Mouse (Mus musculus): ENCODE data around the gene Unc5c. TPM values are rescaled to one million over a fixed set of nuclear protein-coding genes. Genes with fewer than 3 reads are reported as not detected.

The Unc5c gene
- total and polyA plus RNA-seq, 3 experiments: not detected

DNA sequence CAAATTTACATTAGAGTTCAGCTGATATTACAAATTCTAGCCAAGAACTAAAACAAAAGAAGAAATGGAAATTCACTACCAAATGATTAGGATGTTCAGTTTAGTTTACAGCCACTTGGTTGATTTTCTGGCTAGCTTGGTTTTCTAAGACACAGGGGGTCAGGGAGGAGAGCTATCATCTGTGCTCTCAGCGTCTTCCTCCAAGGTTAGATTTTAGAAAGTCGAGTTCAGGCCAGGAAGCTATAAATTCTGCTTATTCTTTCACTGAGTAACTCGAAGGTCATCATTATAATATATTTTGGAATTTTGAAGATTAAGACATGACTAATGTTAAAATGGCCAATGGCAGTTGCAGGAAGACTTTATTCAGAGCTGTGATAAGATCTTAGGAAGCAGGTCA lies 131.4 kb downstream of the Unc5c start:
- Histone ChIP-seq H3K4me2 (ENCODE audit: insufficient read depth, low read depth, poor library complexity, severe bottlenecking) (no peak overlapping the region), H3K79me2 (replicated peaks; ENCODE audit: control insufficient read depth, extremely low read depth, insufficient read depth, poor library complexity, severe bottlenecking) (no peaks in the 10 kb centered on the region), H3K9me3 (replicated peaks; ENCODE audit: low read length) (no peaks in the 10 kb centered on the region), H3K36me3 (replicated peaks in 1 of 2; ENCODE audit: control insufficient read depth in 1 of 2, insufficient read depth in 1 of 2, low read length in 1 of 2) (no peaks in the 10 kb centered on the region), H3K4me3 (replicated peaks in 1 of 3; ENCODE audit: low read depth in 2 of 3, low read length in 2 of 3, poor library complexity in 1 of 3) (no peak overlapping the region), H3K9ac (ENCODE audit: insufficient read depth, low read depth) (no peak overlapping the region), H3K27me3 (replicated peaks) (no peaks in the 10 kb centered on the region), H3K4me1 (ENCODE audit: control insufficient read depth in 1 of 2, insufficient read depth in 2 of 2) (no peaks in the 10 kb centered on the region), H3K27ac (ENCODE audit: insufficient read depth, low read depth) (no peak overlapping the region)
- dilution Hi-C loops (cut with MboI; ENCODE audit: extremely low pct_ligation_motif_present, extremely low pct_unique_long_range_greater_than_20kb, low sequenced_read_pairs) (no loop called here), in situ Hi-C loops (cut with MboI; ENCODE audit: low pct_ligation_motif_present, low pct_unique_long_range_greater_than_20kb, low sequenced_read_pairs) (no loop called here)
- no peak for DNase-seq (ENCODE audit: extremely low read depth)
- TF ChIP-seq POLR2AphosphoS2 (IDR thresholded peaks at IDR 0.05; ENCODE audit: low read depth, low read length) (no peak), UBTF (IDR thresholded peaks at IDR 0.05; ENCODE audit: low read depth, low read length) (no peak), TCF12 (IDR thresholded peaks at IDR 0.05; ENCODE audit: low read depth, low read length) (no peak), PAX5 (IDR thresholded peaks at IDR 0.05; ENCODE audit: low read length) (no peak), ZC3H11A (IDR thresholded peaks at IDR 0.05; ENCODE audit: low read depth, low read length) (no peak), MXI1 (IDR thresholded peaks at IDR 0.05; ENCODE audit: low read depth, low read length) (no peak), MAZ (IDR thresholded peaks at IDR 0.05; ENCODE audit: low read depth, low read length) (no peak), NRF1 (IDR thresholded peaks at IDR 0.05; ENCODE audit: low read depth, low read length) (no peak)

DNA sequence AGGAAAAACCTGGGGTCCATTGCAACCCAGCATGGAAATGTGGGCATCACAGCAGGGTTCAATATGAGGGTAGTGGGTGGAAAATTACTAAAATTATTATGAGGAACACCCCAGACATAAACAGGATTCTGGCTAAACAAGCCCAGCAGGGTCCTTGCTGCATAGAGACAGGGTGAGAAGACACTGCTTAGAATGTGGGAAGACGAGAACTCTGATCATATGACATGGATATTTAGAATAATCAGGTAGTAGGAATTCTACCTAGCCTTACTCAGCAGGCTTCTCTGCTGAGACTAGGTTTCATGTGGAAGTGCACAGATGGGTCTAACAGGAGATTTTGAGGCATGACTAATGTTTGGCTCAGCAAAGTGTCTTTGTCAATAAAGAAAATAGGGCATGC lies 131.9 kb downstream of the Unc5c start:
- TF ChIP-seq ELF1 (IDR thresholded peaks at IDR 0.05; ENCODE audit: low read depth, low read length): no peak
- no peak for TF ChIP-seq TCF12 (IDR thresholded peaks at IDR 0.05; ENCODE audit: low read depth, low read length)
- TF ChIP-seq ETS1 (conservative IDR thresholded peaks at IDR 0.05; ENCODE audit: low read depth, low read length): no peak
- no peak overlapping the region for H3K27ac ChIP-seq (ENCODE audit: insufficient read depth, low read depth)
- no peak overlapping the region for H3K4me3 ChIP-seq (replicated peaks in 1 of 3; ENCODE audit: low read depth in 2 of 3, low read length in 2 of 3, poor library complexity in 1 of 3)
- in situ Hi-C loops (cut with MboI; ENCODE audit: low pct_ligation_motif_present, low pct_unique_long_range_greater_than_20kb, low sequenced_read_pairs): no loop called here
- no peak overlapping the region for H3K9ac ChIP-seq (ENCODE audit: insufficient read depth, low read depth)
- dilution Hi-C loops (cut with MboI; ENCODE audit: extremely low pct_ligation_motif_present, extremely low pct_unique_long_range_greater_than_20kb, low sequenced_read_pairs): no loop called here
- no peaks in the 10 kb centered on the region for H3K9me3 ChIP-seq (replicated peaks; ENCODE audit: low read length)
- H3K4me2 ChIP-seq (ENCODE audit: insufficient read depth, low read depth, poor library complexity, severe bottlenecking): no peak overlapping the region
- no peaks in the 10 kb centered on the region for H3K79me2 ChIP-seq (replicated peaks; ENCODE audit: control insufficient read depth, extremely low read depth, insufficient read depth, poor library complexity, severe bottlenecking)
- no peak for DNase-seq (ENCODE audit: extremely low read depth)
- no peaks in the 10 kb centered on the region for H3K36me3 ChIP-seq (replicated peaks in 1 of 2; ENCODE audit: control insufficient read depth in 1 of 2, insufficient read depth in 1 of 2, low read length in 1 of 2)
- H3K27me3 ChIP-seq (replicated peaks): no peaks in the 10 kb centered on the region
- H3K4me1 ChIP-seq (ENCODE audit: control insufficient read depth in 1 of 2, insufficient read depth in 2 of 2): no peaks in the 10 kb centered on the region

DNA sequence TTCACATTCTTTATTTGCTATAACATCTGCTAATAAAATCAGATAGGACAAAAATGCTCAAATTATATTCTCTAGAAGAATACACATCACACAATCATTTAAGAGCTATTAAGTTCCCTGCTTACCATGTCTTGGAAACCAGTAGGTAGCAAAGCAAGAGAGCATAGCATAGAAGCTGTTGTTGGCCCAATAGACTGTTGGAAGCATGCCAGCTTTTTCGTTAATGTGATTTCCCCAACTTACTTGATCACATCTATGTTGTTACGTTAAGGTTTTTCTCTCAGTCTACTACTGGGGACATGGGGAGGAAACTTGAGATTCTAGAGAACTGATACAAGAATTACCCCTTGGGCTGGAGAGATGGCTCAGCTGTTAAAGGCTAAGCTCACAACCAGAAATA lies 133.0 kb downstream of the Unc5c start:
- H3K27ac ChIP-seq (ENCODE audit: insufficient read depth, low read depth): no peak overlapping the region
- TF ChIP-seq EP300 (IDR thresholded peaks at IDR 0.05; ENCODE audit: low read length) (no peak), POLR2A (IDR thresholded peaks at IDR 0.05; ENCODE audit: low read depth, low read length) (no peak), TCF12 (IDR thresholded peaks at IDR 0.05; ENCODE audit: low read depth, low read length) (no peak), IRF4 (IDR thresholded peaks at IDR 0.05; ENCODE audit: low read depth, low read length) (no peak), JUND (conservative IDR thresholded peaks at IDR 0.05; ENCODE audit: low read depth, low read length) (no peak), CHD1 (IDR thresholded peaks at IDR 0.05; ENCODE audit: low read depth, low read length) (no peak), SMC3 (IDR thresholded peaks at IDR 0.05; ENCODE audit: low read depth, low read length) (no peak), NELFE (IDR thresholded peaks at IDR 0.05; ENCODE audit: low read depth, low read length) (no peak), SIN3A (IDR thresholded peaks at IDR 0.05; ENCODE audit: low read length) (no peak), HCFC1 (IDR thresholded peaks at IDR 0.05; ENCODE audit: low read depth, low read length) (no peak), ETS1 (conservative IDR thresholded peaks at IDR 0.05; ENCODE audit: low read depth, low read length) (no peak), ZMIZ1 (IDR thresholded peaks at IDR 0.05; ENCODE audit: low read depth, low read length) (no peak), PAX5 (IDR thresholded peaks at IDR 0.05; ENCODE audit: low read length) (no peak), RCOR1 (conservative IDR thresholded peaks at IDR 0.05; ENCODE audit: low read depth, low read length) (no peak), MAZ (IDR thresholded peaks at IDR 0.05; ENCODE audit: low read depth, low read length) (no peak)
- H3K4me2 ChIP-seq (ENCODE audit: insufficient read depth, low read depth, poor library complexity, severe bottlenecking): no peak overlapping the region
- DNase-seq (ENCODE audit: extremely low read depth): no peak
- dilution Hi-C loops (cut with MboI; ENCODE audit: extremely low pct_ligation_motif_present, extremely low pct_unique_long_range_greater_than_20kb, low sequenced_read_pairs) (no loop called here), in situ Hi-C loops (cut with MboI; ENCODE audit: low pct_ligation_motif_present, low pct_unique_long_range_greater_than_20kb, low sequenced_read_pairs) (no loop called here)
- no peak overlapping the region for H3K9ac ChIP-seq (ENCODE audit: insufficient read depth, low read depth)
- H3K36me3 ChIP-seq (replicated peaks in 1 of 2; ENCODE audit: control insufficient read depth in 1 of 2, insufficient read depth in 1 of 2, low read length in 1 of 2): no peaks in the 10 kb centered on the region
- H3K79me2 ChIP-seq (replicated peaks; ENCODE audit: control insufficient read depth, extremely low read depth, insufficient read depth, poor library complexity, severe bottlenecking): no peaks in the 10 kb centered on the region
- no peaks in the 10 kb centered on the region for H3K4me1 ChIP-seq (ENCODE audit: control insufficient read depth in 1 of 2, insufficient read depth in 2 of 2)
- H3K4me3 ChIP-seq (replicated peaks in 1 of 3; ENCODE audit: low read depth in 2 of 3, low read length in 2 of 3, poor library complexity in 1 of 3): no peak overlapping the region
- H3K9me3 ChIP-seq (replicated peaks; ENCODE audit: low read length): no peaks in the 10 kb centered on the region
- H3K27me3 ChIP-seq (replicated peaks): no peaks in the 10 kb centered on the region

Data from CH12.LX (cell line).